Mouse (Mus musculus) CD4-positive helper T cell, adult 2 months (primary cell): ENCODE measurements around the gene Cyb5r3.
"Not testable (repeated sequence)": the region's sequence is repeated elsewhere in the genome, so short reads cannot be mapped to it uniquely, and the experiment has no call there.

Experiments used
- DNase-seq: peaks from one replicate; pipeline ENCODE4 v3.0.0-alpha.2; 2012; ENCODE audit warnings: low read depth, missing footprints, low spot score

Gene Cyb5r3

DNA sequence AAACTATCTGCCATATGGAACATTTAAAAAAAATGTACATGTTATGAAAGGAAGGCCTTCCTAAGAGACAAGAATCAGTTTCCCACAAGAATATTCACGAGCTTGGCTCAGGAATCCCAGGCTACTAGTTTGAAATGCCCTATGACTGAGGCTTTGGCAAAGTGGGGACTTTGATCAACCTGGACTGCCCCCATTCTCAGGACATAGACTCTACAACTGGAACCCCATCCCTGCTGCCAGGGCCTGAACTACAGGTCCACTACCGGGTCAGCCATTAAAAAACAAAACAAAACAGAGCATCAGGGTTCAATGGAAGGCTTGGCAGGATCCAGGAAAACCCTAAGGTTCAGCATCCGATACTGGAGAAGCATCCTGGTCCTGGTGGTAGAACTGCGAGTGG lies 21.7 kb downstream of the Cyb5r3 start:
- DNase-seq = no peak

DNA sequence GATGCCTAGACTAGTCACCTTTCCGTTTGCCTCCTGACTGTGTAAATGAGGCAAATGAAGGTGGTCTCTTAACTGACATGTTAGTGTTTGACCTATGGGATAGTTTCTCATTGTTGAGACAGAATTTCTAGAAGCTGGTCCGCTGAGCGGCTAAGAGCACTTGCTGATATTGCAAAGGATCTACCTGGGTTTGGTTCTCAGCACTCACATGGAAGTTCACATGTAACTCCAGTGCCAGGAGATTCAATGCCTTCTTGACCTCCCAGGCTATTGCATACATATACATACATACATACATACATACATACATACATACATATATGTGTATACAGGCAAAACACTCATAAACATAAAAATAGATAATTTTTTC lies 22.3 kb downstream of the Cyb5r3 start:
- DNase-seq = no peak

DNA sequence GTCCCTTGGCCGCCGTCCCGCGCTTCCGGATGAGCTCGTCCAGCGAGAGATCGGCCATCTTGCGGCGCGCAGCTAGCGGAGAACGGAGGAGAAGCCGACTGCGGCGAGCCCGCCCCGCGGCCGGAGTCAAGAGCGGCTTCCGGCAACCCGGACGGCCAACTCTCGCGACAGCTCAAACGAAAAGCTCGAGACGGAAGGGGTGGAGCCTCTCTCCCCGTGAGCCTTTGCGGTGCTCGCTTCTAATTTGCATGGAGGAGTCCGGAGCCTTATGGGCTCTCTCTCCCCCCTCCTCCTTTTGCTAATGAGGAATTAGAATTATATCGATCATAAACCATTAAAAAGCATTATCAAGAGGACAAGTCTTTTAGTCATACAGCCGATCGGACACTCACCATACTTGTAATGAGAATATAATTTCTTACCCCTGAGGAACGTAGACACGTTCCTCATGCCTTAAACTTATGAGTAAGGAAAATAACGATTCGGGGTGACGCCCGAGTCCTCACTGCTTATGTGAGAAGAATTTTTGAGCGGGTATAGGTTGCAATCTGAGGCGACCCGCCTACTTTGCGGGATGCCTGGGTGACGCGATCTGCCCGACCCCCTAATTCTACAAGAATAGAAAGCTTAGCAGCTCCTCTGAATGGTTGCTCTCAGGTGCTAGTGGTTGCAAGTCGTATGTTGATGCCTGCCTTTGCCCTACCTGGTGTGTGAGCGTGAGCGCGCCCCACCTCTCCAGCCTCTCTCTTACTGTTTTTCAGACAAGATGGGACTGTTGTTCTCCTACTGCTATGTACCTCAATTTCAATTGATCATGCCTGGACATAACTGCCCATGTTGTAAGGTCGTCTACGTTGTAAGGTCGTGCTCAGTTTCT lies 23.0 kb downstream of the Cyb5r3 start, which contains the start of gene Poldip3:
Gene Poldip3, minus strand, starts transcription at position 189 of the 877 bp plus-strand sequence.
- peak; percentile 98 for DNase-seq

DNA sequence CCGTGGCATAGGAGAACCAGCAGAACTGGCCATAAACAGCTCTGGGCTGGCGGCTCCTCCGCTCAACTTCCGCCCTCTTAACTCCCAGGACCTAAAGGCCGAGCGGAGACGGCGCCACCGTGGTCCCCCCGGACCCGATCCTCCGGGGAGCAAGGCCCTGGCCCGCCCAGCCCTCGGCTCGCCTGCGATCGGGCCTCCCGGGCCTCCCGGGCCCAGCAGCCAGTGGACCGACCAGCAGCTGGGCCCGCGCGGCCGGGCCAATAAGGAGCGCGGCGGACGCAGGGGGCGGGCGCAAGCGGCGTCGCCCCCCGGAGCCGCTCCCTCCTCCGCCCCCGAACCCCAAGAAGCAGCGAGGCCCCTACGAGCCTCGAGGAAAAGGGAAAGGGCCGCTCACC lies 23.6 kb downstream of the Cyb5r3 start:
- no peak for DNase-seq

DNA sequence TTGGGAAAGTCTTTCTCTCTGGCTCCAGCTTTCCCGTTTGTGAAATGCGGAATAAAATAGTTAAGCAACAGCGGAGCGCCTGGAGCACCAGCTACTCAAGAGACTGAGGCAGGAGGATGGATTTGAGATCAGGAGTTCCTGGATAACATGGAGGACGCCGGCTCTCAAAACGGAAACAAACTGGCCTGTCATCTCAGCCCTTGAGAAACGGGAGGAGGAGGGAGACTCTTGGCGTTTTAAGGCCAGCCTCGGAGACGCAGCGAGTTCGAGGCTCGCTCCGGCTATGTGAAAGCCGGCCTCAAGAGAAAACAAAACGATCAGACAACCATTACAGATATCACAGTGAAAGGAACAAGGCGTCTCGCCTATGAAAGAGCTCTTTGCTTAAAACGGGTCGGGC lies 24.0 kb downstream of the Cyb5r3 start:
- DNase-seq = no peak

DNA sequence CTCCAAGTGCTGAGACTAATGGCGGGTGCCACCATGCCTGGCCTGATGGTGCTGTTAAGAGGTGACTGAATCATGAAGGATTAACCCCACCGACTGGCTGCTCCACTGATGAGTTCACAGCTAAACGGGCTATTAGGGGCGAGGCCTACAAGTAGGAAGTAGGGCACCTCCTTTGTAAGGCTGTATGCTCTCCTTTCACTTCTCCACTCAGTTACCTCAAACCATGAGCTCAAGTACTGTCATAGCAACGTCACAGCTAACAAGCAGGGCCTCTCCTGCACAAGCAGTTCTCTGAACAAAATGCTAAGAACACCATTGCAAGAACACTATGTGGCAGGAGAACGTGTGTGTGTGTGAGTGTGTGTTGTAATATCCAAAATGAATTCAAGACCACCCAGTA lies 26.9 kb downstream of the Cyb5r3 start:
- DNase-seq = no peak

DNA sequence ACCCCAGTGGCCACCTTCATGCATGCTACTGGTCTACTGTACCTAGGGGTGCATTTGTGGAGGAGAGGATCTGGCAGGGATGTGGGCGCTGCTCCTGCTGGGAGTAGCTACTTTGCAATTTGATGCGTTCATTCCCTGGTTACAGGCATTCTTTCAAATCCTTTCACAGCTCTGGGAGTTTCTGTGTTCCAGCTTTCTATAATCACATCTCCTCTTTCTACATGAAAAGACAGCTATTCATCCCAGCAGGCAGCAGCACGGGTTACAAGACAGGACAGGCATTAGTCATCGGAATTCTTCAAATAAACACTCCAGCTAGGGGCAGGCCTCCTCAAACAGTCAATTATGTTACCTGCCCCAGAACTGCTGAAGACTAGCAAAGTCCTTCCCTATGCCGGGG lies 29.5 kb downstream of the Cyb5r3 start:
- DNase-seq = no peak

DNA sequence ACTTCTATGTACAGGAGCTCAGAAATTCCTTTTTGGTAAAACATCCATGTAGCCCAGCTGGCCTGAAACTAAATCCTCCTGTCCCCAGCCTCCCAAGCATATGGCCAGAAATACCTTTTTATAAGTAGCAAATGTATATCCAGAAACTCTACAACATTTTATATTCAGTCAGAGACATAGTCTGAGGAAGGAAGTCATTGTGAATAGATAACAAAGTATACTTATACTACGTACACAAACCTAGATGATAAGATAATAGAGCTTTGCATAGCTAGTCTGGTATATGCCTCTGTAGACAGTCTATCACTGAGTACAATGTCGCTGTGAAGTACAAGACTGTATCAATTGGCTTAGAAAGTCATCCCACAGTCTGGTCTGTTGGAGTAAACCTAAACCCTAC lies 36.7 kb downstream of the Cyb5r3 start:
- DNase-seq = no peak

DNA sequence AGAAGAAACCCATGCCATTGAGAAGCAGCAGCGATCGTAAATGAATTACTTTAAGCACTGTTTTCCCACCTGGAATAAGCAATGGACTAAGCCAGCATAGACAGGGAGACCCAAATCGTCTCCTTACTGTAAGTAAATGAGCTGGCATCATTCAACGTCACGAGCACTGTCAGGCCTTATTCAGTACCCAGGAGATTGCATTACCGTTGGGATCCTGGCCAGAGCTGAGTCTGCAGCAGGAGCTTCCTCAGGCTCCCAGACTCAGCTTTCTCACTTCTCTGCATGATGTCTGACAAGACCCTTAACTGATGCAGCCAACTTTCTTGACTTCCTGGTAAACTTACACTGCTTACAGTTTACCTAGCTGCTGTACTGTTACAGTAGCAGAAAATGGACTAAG lies 37.7 kb downstream of the Cyb5r3 start:
- DNase-seq = no peak

DNA sequence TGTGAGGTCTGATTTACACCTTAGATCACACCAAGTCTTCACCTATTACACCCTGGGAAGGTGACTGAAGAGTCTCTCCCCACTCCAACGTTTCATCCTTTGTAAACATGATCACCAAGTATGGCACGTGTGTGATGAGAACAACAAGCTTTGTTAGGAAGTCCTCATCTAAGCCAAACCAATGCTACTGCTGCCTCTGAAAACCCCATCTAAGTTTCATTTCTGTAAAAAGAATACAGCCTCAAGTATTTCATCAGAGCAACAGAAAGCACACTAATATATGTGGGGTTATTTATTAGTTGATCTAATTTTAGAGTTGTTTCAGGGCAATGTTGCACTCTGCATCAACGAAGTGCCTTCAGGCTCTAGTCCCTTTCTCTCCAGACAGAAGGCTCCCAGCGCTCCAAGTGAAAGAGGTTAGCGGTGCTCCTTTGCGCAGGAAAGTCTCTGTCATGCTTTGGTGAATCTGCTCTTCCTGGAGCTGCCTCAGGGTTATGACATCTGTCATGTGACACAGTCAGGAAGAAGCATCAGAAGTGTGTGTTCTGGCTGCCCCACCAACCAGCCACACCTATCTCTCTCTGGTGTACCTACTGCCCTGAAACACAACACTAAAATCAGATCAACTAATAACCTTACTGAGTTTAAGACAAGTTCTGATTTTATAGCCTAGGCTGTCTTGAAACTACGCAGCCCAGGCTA lies 42.7 kb downstream of the Cyb5r3 start:
- no peak for DNase-seq

DNA sequence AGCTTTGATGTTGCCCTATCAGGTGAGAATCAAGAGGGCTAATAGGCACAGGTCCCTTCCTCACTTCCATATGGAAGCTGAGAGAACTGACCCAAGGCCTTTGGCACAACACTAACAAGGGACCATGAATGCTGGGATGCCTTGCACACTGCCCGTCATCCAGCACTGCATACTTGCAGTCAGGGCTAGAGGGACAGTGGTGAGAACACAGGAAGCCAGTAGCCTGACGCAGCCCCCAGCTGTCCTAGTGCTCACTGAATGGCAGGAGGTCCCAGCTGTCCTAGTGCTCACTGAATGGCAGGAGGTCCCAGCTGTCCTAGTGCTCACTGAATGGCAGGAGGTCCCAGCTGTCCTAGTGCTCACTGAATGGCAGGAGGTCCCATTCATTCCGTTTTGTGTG lies 45.4 kb downstream of the Cyb5r3 start:
- not testable (repeated sequence) for DNase-seq

DNA sequence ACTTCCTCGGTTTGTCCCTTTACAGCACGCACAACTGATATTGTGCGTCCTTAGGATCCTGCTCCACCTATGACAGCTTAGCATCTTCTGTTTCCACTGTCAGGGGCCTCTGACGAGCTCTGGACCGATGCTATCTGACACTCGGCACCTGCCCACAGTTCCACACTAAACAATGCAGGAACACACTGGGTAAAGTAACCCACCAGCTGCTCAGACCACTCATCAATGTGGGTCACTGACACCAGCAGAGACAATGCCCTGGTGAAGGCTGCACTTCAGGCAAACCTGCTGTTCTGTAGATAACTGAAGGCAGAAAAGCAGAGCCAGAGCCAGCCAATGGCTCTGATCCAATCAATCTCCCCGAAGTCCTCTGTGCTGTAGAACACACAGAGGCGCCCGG lies 45.8 kb downstream of the Cyb5r3 start:
- DNase-seq = no peak

DNA sequence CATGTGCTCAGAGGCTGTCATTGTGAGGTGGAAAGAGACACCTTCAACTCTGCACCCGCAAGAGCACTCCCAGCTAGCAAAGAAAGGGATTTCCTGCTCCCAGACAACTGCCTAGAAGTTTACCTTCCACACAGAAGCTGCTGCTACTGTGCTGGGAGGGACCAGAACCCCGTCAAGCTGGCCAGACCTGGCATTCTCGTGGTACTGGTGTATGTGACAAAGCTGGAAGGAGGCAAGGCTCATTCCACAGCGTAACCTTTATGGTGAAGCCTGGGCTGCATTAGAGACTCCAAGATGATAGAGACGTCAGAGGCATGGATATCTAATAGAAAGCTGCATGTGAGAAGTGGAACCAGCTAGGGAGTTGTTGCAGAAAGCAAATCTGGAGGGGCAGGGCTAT lies 47.8 kb downstream of the Cyb5r3 start:
- no peak for DNase-seq

DNA sequence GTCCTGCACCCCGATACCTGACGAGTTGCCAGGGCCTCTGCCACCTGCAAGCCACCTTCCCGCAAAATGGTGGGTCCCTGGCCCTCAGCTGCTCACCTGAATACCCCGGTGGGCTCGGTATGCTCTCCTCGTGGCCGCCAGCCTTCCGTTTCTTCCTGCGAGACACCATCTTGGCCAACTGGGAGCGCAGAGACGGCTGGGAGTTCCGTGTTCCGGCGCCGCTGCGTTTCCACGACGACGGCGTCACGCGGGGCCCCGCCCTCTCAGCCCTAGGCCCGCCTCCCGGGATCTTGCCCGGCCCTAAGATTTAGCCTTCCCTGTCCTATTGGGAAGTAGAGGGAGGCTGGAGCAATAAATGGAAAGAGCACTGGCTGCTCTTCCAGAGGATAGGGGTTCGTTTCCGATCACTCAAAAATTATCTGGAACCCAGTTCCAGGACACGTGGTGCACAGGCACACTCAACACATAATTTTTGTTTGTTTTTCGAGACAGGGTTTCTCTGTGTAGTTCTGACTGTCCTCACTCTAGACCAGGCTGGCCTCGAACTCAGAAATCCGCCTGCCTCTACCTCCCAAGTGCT lies 49.7 kb downstream of the Cyb5r3 start, which contains the start of gene Rrp7a:
Gene Rrp7a, minus strand, starts transcription at position 236 of the 580 bp plus-strand sequence.
- DNase-seq = peak; percentile 85

DNA sequence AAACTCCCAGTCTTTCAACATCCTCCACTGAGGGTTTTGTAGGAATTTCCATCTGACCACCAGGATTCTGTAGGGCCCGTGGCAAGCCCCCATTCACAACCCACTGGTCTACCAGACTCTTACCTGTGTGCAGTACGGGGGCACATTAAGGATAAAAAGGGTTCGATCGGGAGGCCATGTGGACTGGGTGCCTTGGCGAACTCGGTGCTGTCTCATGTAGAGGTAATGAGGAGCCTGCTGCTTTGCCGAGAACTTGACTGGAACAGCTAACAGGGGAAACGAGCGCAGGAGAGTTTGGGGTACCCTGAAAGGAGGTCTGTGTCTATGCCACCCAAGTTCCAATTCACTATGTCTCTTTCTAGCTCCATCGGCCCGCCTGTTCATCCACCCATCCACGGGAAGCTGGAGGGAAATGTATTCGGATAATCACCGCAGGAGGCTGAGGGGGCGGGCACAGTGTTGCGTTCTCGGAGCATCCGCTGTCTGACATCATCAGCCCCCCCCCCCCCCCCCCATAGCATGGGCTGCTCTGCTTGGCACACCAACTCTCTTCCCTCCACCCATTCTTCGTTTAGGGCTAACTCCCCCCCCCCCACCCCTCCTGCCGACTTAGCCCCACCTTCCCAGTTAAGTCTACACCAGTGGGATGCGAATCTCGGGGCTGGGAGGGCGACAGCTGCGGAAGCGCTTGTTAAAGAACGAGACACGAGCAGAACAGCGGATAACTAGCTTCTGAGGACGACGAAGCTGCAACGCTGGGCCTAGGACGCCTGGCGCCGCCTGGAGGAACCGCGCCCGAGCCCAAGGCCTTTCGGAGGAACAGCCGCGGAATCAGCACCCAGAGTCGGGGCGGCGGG lies 50.5 kb downstream of the Cyb5r3 start:
- peak; percentile 83 for DNase-seq

DNA sequence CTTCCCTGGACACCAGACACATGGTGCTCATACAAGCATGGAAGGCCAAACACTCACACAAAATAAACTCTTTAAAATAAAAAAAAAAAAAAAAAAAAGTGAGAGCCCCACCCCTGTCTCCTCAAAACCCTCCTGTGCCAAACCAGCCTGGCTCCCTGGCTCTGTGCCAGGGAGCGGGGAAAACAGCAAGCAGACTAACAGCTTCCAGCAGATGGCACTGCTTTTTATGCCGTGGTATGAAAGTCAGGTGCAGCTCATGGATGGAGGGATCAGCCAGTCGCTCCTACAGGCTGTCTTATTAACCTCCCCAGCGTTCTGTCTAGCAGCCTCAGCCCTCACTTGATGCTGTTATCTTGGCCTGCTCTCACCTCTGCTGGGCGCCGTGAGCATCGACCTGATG lies 54.0 kb downstream of the Cyb5r3 start:
- peak; percentile 37 for DNase-seq

DNA sequence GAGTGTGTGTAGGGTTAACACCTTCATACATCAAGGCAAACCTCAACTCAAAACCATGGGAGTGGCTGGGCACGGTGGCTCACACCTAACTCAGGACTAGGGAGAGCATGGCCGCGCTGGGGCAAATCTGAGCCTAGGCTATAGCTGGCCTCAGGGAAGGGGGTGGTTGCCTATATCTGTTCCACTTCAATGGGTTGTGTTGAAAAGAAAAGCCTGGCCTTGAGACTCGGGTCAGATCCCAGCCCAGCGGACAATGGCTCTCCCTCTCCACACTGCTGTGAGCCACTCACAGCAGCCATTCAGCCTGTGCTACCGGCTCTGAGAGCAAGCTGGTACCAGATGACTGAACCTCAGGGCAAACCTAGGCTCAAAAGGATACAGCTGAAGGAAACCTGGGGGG lies 57.3 kb downstream of the Cyb5r3 start:
- no peak for DNase-seq

DNA sequence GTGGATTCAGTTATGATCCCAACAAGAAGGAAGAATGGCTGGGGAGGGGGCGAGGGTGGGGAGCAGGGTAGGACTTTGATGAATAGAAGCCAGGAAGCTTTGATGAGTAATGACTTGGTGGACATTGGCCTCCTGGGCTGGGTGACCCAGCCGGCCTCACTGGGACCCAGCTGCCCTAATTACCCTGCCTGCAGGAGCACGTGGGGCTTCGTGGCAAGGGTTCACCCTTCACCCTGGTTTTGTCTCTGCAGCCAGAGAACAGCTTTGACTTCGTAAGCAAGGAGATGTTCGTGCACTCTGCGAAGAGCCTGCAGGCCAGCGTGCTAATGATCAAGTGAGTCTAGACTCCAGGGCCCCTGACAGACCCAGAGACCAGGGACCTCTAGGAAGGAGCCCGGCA lies 58.3 kb downstream of the Cyb5r3 start:
- no peak for DNase-seq

DNA sequence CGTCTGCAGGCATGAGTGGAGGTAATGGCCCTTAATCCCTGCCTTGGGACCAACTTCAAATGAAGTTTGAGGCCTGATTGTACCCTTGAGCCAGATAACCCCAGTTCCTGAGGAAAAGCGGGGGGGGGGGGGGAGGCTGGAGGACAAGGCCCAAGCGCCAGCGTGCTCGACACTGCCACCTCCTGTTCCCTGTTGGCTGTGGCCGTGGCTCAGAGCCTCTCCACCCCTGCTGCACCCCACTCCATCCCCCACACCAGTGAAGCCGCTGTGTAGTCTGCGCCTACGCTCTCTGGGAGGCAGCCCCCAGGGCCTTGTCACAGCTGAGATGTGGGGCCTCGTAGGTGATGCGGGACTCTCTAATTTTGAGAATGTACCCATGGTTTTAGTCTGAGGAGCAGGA lies 59.5 kb downstream of the Cyb5r3 start:
- DNase-seq = peak; percentile 40

DNA sequence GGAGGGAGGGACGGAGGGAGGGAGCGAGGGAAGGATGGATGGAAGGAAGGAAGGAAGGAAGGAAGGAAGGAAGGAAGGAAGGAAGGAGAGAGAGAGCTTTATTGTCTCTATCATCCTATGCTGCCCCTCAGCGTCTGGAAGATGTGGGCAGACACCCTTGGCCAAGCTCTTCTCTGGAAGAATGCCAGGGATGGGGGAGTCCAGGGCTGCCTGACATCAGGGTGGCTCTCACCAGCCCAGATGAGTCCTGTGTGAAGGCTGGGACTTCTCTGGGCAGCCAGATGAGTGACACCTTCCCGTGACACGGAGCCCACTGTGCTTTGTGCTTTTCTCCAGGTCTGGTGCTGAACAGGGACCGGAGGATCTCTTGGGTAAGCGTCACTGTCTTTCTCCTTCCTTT lies 60.5 kb downstream of the Cyb5r3 start:
- DNase-seq = no peak

DNA sequence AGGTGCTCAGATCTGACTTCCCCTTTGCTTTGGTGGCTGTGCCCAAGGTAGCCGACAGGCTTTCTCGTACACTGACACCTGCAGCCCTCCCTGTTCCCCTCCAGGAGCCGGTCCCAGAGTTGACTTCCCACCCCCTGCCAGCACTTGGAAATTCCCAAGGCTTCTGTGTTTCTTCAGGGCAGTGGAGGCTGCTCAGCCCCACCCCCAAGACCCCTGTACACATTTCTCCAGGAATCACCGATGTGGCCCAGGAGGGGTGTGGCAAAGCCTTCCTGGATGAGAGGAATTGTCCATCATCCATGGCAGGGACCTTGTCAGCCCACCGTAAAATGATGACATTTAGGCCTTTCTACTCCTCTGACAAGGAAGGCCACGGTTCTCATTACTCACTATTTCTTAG lies 61.1 kb downstream of the Cyb5r3 start:
- no peak for DNase-seq

DNA sequence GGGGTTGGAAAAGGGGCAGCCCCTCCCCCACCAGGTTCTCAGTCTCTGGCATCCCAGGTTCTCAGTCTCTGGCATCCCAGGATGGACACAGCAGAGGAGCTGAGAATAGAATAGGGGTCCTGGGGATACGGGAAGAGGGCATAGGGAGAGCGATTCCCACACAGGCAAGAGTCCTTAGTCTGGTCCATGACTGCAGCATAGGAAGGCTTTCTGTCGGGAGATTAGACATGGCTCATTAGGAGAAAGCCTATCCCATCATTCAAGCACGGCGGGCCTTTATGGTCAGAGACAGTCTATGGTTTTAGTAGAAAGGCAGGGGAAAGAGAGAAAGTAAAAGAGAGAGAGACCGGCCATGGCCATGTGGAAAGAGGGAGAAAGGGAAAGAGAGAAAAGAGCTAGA lies 64.6 kb downstream of the Cyb5r3 start:
- no peak for DNase-seq
